Mouse (Mus musculus) urinary bladder, postnatal 14 days (tissue): ENCODE data around the gene 6720489N17Rik.
"Not testable (repeated sequence)": the region's sequence is repeated elsewhere in the genome, so short reads cannot be mapped to it uniquely, and the experiment has no call there.

ENCODE experiments used
- DNase-seq: peaks from one replicate; pipeline ENCODE4 v3.0.0; 2021; ENCODE audit warnings: low spot score

The 6720489N17Rik gene

DNA sequence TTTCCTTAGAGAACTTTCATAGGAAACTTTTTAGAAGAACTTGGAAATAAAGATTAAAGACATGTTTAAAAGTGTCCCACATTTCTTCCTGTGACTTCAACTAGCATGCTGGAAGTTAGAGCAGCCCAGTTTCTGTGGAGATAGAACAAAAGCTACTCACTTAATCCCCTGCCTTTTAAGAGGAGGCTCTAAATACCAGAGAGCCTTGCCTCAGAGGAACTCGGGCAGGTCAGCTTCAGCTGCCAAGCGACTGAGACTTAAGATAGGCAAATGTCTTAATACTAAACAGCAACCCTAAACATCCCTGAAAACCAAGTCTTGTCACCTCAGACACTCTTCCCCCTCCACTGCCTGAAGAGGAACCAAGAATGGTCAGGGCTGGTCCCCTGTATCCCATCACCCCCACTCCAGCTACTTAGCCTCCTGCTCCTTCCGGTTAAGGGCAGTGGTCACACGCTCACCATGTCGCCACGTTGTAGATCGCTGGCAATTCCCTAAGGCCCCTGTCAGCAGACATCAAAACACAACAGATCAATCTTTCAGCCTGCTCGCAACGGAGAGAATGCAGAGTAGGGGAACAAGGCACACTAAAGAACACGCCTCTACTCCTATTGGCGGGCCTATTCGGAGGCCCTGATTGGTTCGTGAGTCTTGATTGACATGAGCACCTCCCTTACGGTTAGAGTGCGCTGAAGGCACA is at the start of gene 6720489N17Rik:
TSS of gene 6720489N17Rik (minus strand) at position 606 of the 700 bp plus-strand sequence.
- peak; percentile 85 for DNase-seq

DNA sequence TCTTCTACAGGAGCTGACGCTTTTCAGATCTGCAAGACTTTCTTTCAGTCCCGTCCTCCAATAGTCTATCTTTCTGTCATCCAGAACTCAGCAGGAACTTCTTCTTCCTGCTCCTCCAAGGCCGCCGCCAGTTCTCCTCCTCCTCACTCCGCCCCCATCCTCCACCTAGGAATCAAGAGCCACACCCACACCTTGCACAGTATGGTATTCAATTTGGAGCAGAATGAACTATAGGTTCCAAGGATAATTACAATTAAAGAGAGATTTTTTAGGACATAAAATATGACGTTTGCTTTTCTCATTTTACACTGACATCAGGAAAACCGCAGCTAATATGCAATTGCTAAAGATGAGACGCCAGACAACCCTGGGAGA is 29.4 kb upstream of the 6720489N17Rik start:
- DNase-seq, result no peak

DNA sequence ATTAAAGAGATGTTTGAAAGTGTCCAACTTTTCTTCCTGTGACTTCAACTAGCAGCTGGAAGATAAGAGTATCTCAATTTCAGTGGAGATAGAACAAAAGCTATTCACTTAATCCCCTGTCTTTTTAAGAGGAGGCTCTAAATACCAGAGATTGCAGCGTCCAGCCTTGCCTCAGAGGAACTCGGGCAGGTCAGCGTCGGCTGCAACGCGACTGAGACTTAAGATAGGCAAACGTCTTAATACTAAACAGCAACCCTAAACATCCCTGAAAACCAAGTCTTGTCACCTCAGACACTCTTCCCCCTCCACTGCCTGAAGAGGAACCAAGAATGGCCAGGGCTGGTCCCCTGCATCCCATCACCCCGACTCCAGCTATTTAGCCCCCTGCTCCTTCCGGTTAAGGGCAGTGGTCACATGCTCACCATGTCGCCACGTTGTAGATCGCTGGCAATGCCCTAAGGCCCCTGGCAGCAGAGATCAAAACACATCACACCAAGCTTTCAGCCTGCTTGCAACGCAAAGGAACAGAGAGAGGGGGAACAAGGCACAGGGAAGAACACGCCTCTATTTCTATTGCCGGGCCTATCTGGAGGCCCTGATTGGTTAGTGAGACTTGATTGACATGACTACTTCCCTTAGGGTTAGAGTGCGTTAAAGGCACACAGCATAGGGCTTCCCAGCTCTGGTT is 28.8 kb upstream of the 6720489N17Rik start:
- peak; percentile 77 for DNase-seq

DNA sequence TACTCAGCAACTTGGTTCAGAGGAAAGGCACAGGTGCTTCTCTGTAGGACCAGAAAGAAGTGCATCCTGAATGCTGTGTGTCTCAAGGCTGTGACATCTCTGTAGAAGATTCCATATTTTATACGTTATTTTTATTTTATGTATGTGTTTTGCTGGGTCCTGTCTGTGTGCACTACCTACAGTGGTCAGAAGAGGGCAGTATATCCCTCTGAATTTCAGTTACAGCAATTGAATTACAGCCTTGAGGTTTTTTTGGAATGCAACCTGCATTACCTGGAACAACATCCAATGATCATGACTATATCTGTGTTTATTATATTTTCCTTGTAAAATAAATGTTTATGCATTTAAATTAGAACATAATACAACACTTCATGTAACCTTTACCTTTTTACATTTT is 3.1 kb upstream of the 6720489N17Rik start:
- DNase-seq, result peak; percentile 23

DNA sequence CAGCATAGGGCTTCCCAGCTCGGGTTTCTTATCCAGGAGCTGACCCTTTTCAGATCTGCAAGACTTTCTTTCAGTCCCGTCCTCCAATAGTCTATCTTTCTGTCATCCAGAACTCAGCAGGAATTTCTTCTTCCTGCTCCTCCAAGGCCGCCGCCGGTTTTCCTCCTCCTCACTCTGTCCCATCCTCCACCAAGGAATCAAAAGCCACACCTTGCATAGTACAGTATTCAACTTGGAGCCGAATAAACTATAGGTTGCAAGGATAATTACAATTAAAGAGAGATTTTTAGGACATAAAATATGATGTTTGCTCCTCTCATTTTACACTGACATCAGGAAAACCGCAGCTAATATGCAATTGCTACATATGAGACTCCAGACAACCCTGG is 289 bp upstream of the 6720489N17Rik start:
- not testable (repeated sequence) for DNase-seq

DNA sequence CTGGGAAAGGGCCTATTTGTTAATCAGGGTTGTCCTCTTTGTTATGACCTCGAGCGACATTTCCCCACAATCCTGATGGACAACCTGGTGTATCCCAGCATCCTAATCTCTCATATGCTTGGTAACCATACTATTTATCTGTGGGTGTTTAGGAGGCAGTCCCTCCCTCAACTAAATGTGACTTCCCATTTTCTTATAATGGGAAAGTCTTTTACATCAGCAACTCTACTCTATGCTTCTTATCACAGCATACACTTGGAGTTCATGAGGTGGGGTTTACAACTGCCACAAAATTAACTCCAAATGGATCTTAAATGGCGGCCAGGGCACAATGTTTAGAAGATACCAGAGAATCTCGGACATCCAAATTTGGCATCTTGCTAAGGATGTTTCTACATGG is 6.5 kb downstream of the 6720489N17Rik start:
- not testable (repeated sequence) for DNase-seq

DNA sequence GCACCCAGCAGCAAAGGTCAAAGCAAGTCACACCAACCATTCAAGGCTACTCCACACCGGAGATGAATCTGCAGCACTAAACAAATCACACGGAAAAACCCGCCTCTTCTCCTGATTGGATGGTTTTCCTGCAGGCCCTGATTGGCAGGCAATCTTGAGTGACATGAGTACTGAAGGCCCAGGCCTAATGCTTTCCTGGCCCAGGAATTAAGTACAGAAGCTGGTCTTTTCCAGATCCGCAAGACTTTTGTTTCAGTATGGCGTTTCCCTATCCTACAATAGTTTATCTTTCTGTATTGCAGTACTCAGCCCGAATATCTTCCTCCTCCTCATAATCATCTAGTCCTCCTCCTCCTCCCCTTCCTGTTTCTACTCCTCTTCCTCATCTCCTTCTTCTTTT is 52.9 kb downstream of the 6720489N17Rik start, which contains the start of gene Zfp934:
TSS of gene Zfp934 (minus strand) at position 101 of the 400 bp plus-strand sequence.
- DNase-seq, result not testable (repeated sequence)

DNA sequence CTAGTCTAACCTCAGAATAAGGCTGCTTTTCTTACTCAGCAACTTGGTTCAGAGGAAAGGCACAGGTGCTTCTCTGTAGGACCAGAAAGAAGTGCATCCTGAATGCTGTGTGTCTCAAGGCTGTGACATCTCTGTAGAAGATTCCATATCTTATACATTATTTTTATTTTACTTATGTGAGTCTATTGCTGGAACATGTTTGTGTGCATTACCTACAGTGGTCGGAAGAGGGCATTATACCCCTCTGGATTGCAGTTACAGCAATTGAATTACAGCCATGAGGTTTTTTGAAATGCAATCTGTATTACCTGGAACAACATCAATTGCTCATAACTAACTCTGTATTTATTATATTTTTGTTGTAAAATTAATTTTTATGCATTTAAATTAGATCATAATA is 62.3 kb downstream of the 6720489N17Rik start:
- peak; percentile 4 for DNase-seq

DNA sequence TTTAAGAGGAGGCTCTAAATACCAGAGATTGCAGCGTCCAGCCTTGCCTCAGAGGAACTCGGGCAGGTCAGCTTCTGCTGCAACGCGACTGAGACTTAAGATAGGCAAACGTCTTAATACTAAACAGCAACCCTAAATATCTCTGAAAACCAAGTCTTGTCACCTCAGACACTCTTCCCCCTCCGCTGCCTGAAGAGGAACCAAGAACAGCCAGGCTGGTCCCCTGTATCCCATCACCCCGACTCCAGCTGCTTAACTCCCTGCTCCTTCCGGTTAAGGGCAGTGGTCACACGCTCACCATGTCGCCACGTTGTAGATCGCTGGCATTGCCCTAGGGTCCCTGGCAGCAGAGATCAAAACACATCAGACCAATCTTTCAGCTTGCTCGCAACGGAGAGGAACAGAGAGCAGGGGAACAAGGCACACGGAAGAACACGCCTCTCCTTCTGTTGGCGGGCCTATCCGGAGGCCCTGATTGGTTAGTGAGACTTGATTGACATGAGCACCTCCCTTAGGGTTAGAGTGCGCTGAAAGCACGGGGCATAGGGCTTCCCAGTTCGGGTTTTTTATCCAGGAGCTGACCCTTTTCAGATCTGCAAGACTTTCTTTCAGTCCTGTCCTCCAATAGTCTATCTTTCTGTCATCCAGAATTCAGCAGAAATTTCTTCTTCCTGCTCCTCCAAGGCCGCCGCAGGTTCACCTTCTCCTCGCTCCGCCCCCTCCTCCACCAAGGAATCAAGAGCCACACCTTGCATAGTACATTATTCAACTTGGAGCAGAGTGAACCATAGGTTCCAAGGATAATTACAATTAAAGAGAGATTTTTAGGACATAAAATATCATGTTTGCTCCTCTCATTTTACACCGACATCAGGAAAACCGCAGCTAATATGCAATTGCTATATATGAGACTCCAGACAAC is 65.5 kb downstream of the 6720489N17Rik start, which contains the start of gene Zfp935:
TSS of gene Zfp935 (minus strand) at position 323 of the 922 bp plus-strand sequence.
- peak; percentile 69 for DNase-seq
